Mouse (Mus musculus): ENCODE results near the gene S100a13.

GRCm38 (mm10) chr3:90513796-90514590, at the start of gene S100a13, which contains the start of gene S100a1:
- TF ChIP-seq CTCF (IDR thresholded peaks at IDR 0.05; ENCODE audit: insufficient read depth, low read depth, low read length) (no peak), POLR2A (IDR thresholded peaks at IDR 0.05; ENCODE audit: insufficient read depth, low read depth, low read length) (no peak)
